Mouse (Mus musculus) hindbrain, embryonic 10.5 days (tissue): ENCODE measurements around the gene Elp5. TPM values are rescaled to one million over a fixed set of nuclear protein-coding genes. Genes with fewer than 3 reads are reported as not detected.

Experiments used
- DNase-seq: peaks from one replicate; pipeline ENCODE4 v3.0.0-alpha.2; 2017; ENCODE audit warnings: low spot score
- H3K27ac ChIP-seq: fragments of 300-500 bp; sonication (generic); 2 replicates; pipeline ENCODE4 v1.5.1; 2016; ENCODE audit warnings: mild to moderate bottlenecking, moderate library complexity
- H3K27me3 ChIP-seq: fragments of 300-500 bp; sonication (generic); 2 replicates; pipeline ENCODE4 v1.6.1; 2016; ENCODE audit warnings: mild to moderate bottlenecking; ENCODE audit not compliant: poor library complexity, insufficient read depth, severe bottlenecking
- H3K36me3 ChIP-seq: fragments of 300-500 bp; sonication (generic); 2 replicates; pipeline ENCODE4 v1.6.1; 2016; ENCODE audit warnings: mild to moderate bottlenecking, moderate library complexity
- H3K4me1 ChIP-seq: fragments of 300-500 bp; sonication (generic); replicated peaks from 2 replicates; pipeline ENCODE4 v1.6.1; 2016; ENCODE audit warnings: mild to moderate bottlenecking
- H3K4me3 ChIP-seq: fragments of 300-500 bp; sonication (generic); 2 replicates; pipeline ENCODE4 v1.5.1; 2016; ENCODE audit warnings: mild to moderate bottlenecking, moderate library complexity
- H3K9me3 ChIP-seq: fragments of 300-500 bp; sonication (generic); 2 replicates; pipeline ENCODE4 v1.6.1; 2016; ENCODE audit warnings: mild to moderate bottlenecking, moderate library complexity
- whole genome bisulfite sequencing: fragments of 180-500 bp; shearing (Covaris S2); methylation state at CpG from one replicate; pipeline ENCODE4 v1.1.7; 2016; 5-methylcytosine and 5-hydroxymethylcytosine counted together
- polyA plus RNA-seq: library from polyadenylated mRNA; unstranded; fragments of >200 nt; fragmentation: Nextera tagmentation; extraction: Ambion mirVana; gene quantifications from 2 replicates; pipeline ENCODE4 v1.2.1, GENCODE M21; 2016

Gene Elp5
- polyA plus RNA-seq, 1 experiment from 2014 or later, result 167 TPM

- Histone ChIP-seq H3K36me3 (peaks cover 40% of the 10 kb centered on the region), H3K27ac (0 out of 2 replicates have a peak overlapping the region, but pooled peaks have one; percentile 6), H3K9me3 (no peaks in the 10 kb centered on the region), H3K4me1 (peaks cover 22% of the 10 kb centered on the region), H3K27me3 (peaks cover 51% of the 10 kb centered on the region), H3K4me3 (no peak overlapping the region)
- no peak for DNase-seq
- WGBS, result 82% methylated on average over 4 of the region's 4 CpGs
Measured at GRCm38 (mm10) chr11:69940962-69941361, 41.4 kb downstream of the Elp5 start.

GRCm38 (mm10) chr11:69939731-69940130 is 42.6 kb downstream of the Elp5 start:
- no peak overlapping the region for H3K27ac ChIP-seq
- DNase-seq, result no peak
- H3K36me3 ChIP-seq, result peaks cover 28% of the 10 kb centered on the region
- H3K4me3 ChIP-seq, result no peak overlapping the region; the same call in 1 of the 2 replicates
- WGBS, result 92% methylated on average over 17 of the region's 17 CpGs
- H3K27me3 ChIP-seq, result peaks cover 59% of the 10 kb centered on the region
- peaks cover 32% of the 10 kb centered on the region for H3K4me1 ChIP-seq
- H3K9me3 ChIP-seq, result no peaks in the 10 kb centered on the region

- peaks cover 23% of the 10 kb centered on the region for H3K36me3 ChIP-seq
- H3K4me3 ChIP-seq, result no peak overlapping the region
- no peak for DNase-seq
- H3K9me3 ChIP-seq, result no peaks in the 10 kb centered on the region
- peaks cover 37% of the 10 kb centered on the region for H3K4me1 ChIP-seq
- H3K27me3 ChIP-seq, result peaks cover 65% of the 10 kb centered on the region
- no peak overlapping the region for H3K27ac ChIP-seq
- 71% methylated on average over 5 of the region's 5 CpGs for WGBS
Measured at GRCm38 (mm10) chr11:69939181-69939580, 43.1 kb downstream of the Elp5 start.

GRCm38 (mm10) chr11:69938401-69938979 is 43.8 kb downstream of the Elp5 start:
- Histone ChIP-seq H3K9me3 (no peaks in the 10 kb centered on the region), H3K27ac (no peak overlapping the region), H3K4me1 (peaks cover 41% of the 10 kb centered on the region), H3K36me3 (peaks cover 17% of the 10 kb centered on the region), H3K4me3 (no peak overlapping the region), H3K27me3 (peaks cover 70% of the 10 kb centered on the region)
- DNase-seq, result no peak
- WGBS, result 29% methylated on average over 9 of the region's 9 CpGs

GRCm38 (mm10) chr11:69937834-69938233 is 44.5 kb downstream of the Elp5 start:
- peaks cover 66% of the 10 kb centered on the region for H3K27me3 ChIP-seq
- H3K4me3 ChIP-seq, result peak overlapping the region; percentile 66; the same call in 1 of the 2 replicates
- no peaks in the 10 kb centered on the region for H3K9me3 ChIP-seq
- DNase-seq, result no peak
- H3K36me3 ChIP-seq, result peaks cover 10% of the 10 kb centered on the region
- H3K4me1 ChIP-seq, result peaks cover 41% of the 10 kb centered on the region
- no peak overlapping the region for H3K27ac ChIP-seq
- WGBS, result 66% methylated on average over 5 of the region's 5 CpGs

- WGBS, result 41% methylated on average over 4 of the region's 4 CpGs
- Histone ChIP-seq H3K27me3 (peaks cover 65% of the 10 kb centered on the region), H3K36me3 (peaks cover 6% of the 10 kb centered on the region; the same call in 1 of the 2 replicates), H3K4me1 (peaks cover 41% of the 10 kb centered on the region), H3K4me3 (peak overlapping the region; percentile 66; the same call in 1 of the 2 replicates), H3K27ac (no peak overlapping the region), H3K9me3 (no peaks in the 10 kb centered on the region)
- no peak for DNase-seq
Measured at GRCm38 (mm10) chr11:69937385-69937784, 44.9 kb downstream of the Elp5 start.

- H3K27ac ChIP-seq, result no peak overlapping the region
- peaks cover 65% of the 10 kb centered on the region for H3K27me3 ChIP-seq
- DNase-seq, result no peak
- H3K9me3 ChIP-seq, result no peaks in the 10 kb centered on the region
- H3K36me3 ChIP-seq, result peaks cover 4% of the 10 kb centered on the region; the same call in 1 of the 2 replicates
- H3K4me3 ChIP-seq, result peak overlapping the region; percentile 66
- H3K4me1 ChIP-seq, result peaks cover 41% of the 10 kb centered on the region
- 51% methylated on average over 9 of the region's 9 CpGs for WGBS
Measured at GRCm38 (mm10) chr11:69936714-69937347, 45.5 kb downstream of the Elp5 start.

GRCm38 (mm10) chr11:69936156-69936555 is 46.2 kb downstream of the Elp5 start:
- Histone ChIP-seq H3K36me3 (no peaks in the 10 kb centered on the region), H3K9me3 (no peaks in the 10 kb centered on the region), H3K27me3 (peaks cover 65% of the 10 kb centered on the region), H3K27ac (peak overlapping the region; percentile 86), H3K4me1 (peaks cover 41% of the 10 kb centered on the region), H3K4me3 (peak overlapping the region; percentile 66)
- WGBS, result 3% methylated on average over 30 of the region's 30 CpGs
- DNase-seq, result peak; percentile 34

- peak within 1 kb of the TSS; percentile 66 for H3K4me3 ChIP-seq
- H3K27ac ChIP-seq, result peak within 1 kb of the TSS; percentile 86
- no peaks in the 10 kb centered on the region for H3K9me3 ChIP-seq
- peaks cover 65% of the 10 kb centered on the region for H3K27me3 ChIP-seq
- DNase-seq, result peak; percentile 90
- H3K4me1 ChIP-seq, result peaks cover 41% of the 10 kb centered on the region
- 2% methylated on average over 61 of the region's 62 CpGs for WGBS
- no peaks in the 10 kb centered on the region for H3K36me3 ChIP-seq
Measured at GRCm38 (mm10) chr11:69935137-69935879, 47.0 kb downstream of the Elp5 start, which contains the start of gene Ybx2. Gene Ybx2, plus strand, starts transcription at chr11:69935796.

GRCm38 (mm10) chr11:69934681-69935080 is 47.6 kb downstream of the Elp5 start:
- H3K27ac ChIP-seq, result no peak overlapping the region
- WGBS, result 23% methylated on average over 6 of the region's 6 CpGs
- peaks cover 41% of the 10 kb centered on the region for H3K4me1 ChIP-seq
- no peak for DNase-seq
- no peaks in the 10 kb centered on the region for H3K9me3 ChIP-seq
- H3K27me3 ChIP-seq, result peaks cover 60% of the 10 kb centered on the region
- peak overlapping the region; percentile 66 for H3K4me3 ChIP-seq
- no peaks in the 10 kb centered on the region for H3K36me3 ChIP-seq

- Histone ChIP-seq H3K4me1 (peaks cover 41% of the 10 kb centered on the region), H3K27ac (no peak overlapping the region)
- 3% methylated on average over 18 of the region's 18 CpGs for WGBS
Measured at GRCm38 (mm10) chr11:69934169-69934568, 48.1 kb downstream of the Elp5 start.

GRCm38 (mm10) chr11:69933066-69933465 is 49.3 kb downstream of the Elp5 start:
- Histone ChIP-seq H3K9me3 (no peaks in the 10 kb centered on the region), H3K27ac (no peak overlapping the region), H3K4me1 (peaks cover 39% of the 10 kb centered on the region), H3K36me3 (no peaks in the 10 kb centered on the region), H3K27me3 (peaks cover 43% of the 10 kb centered on the region), H3K4me3 (no peak overlapping the region)
- no peak for DNase-seq
- 76% methylated on average over 4 of the region's 4 CpGs for WGBS

More at GRCm38 (mm10) chr11:69934169-69934568, 48.1 kb downstream of the Elp5 start:
- DNase-seq, result peak; percentile 94
- Histone ChIP-seq H3K9me3 (no peaks in the 10 kb centered on the region), H3K4me3 (peak overlapping the region; percentile 66), H3K27me3 (peaks cover 55% of the 10 kb centered on the region), H3K36me3 (no peaks in the 10 kb centered on the region)

- no peaks in the 10 kb centered on the region for H3K36me3 ChIP-seq
- no peak for DNase-seq
- peaks cover 35% of the 10 kb centered on the region for H3K27me3 ChIP-seq
- no peak overlapping the region for H3K27ac ChIP-seq
- 41% methylated on average over 3 of the region's 3 CpGs for WGBS
- H3K4me3 ChIP-seq, result no peak overlapping the region
- H3K9me3 ChIP-seq, result no peaks in the 10 kb centered on the region
- peaks cover 33% of the 10 kb centered on the region for H3K4me1 ChIP-seq
Measured at GRCm38 (mm10) chr11:69932254-69932653, 50.1 kb downstream of the Elp5 start.
